Mouse (Mus musculus) ES-E14 (cell line): ENCODE results near the gene Nktr.

Experiments
- HCFC1 ChIP-seq: IDR thresholded peaks from 2 replicates; pipeline ENCODE4 v1.6.1; 2012; ENCODE audit warnings: low read length, inconsistent platforms, borderline replicate concordance; ENCODE audit not compliant: insufficient read depth
- MAFK ChIP-seq: IDR thresholded peaks from 2 replicates; pipeline ENCODE4 v1.6.1; 2014; ENCODE audit warnings: mild to moderate bottlenecking, low read depth, low read length, inconsistent platforms; ENCODE audit not compliant: insufficient read depth
- ZC3H11A ChIP-seq: IDR thresholded peaks from 2 replicates; pipeline ENCODE4 v1.6.1; 2012; ENCODE audit warnings: low read depth, mild to moderate bottlenecking, inconsistent platforms, low read length, borderline replicate concordance
- ZNF384 ChIP-seq: IDR thresholded peaks from 2 replicates; pipeline ENCODE4 v1.6.1; 2012; ENCODE audit warnings: low read depth, low read length, inconsistent platforms

DNA sequence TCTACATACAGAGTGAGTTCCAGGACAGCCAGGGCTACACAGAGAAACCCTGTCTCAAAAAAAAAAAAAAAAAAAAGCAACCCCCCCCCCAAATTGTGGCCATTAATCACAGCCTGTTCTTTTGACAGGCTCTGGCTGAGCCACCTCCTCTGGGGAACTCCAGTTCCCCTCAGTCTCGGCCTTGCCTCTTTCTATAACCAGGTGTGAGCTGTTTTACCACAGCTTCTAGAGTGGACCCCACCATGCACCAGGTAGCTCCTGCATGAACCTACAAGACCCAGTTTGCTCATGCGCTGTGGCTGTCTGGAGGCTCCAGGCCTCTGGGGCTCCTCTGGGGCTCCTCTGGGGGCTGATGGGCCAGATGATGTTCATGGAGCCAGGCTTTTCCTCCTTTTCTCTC is 43.4 kb upstream of the Nktr start:
- TF ChIP-seq ZC3H11A (no peak), HCFC1 (no peak), MAFK (no peak), ZNF384 (no peak)
